Mouse (Mus musculus): ENCODE measurements around the gene Fscn2. TPM values are rescaled to one million over a fixed set of nuclear protein-coding genes. Genes with fewer than 3 reads are reported as not detected.
"Not testable (repeated sequence)": the region's sequence is repeated elsewhere in the genome, so short reads cannot be mapped to it uniquely, and the experiment has no call there.

The Fscn2 gene
- polyA plus RNA-seq, 2 experiments = not detected

DNA sequence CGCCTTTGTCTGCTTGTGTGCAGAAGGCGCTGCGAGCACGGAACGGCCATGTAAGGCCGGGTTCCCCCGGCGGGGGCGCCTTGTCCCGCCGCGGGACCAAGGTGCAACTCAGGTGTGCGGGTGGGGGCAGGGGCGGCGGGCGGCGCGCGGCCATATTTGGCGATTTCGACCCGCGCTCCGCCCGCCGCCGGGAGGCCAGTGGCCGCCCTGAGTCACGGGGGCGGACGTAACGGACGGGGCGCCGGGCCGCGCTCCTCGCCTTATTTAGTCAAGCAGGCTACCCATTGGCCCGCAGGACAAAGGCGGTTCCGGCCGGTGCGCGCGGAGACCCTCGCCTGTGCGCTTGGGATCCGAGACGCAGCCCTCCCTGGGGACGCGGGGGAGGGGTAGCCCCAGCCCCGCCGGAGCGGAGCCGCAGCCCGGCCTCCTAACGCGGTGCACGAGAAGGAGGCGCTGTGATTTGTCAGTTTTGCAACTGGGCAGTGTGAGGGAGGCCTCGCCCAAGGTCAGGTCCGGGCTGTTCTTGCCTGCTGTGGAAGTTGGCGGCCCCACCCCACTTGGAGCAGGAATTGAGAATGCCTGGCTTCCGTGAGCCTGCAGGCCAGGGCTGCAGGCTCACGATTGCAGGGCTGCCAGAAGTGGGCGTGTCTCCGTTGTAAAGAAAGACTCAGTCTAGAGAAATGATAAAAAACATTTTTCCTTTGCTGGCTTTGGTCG is 11.2 kb upstream of the Fscn2 start:
- peaks cover 12% of the 10 kb centered on the region for H3K36me3 ChIP-seq (replicated peaks; ENCODE audit: control insufficient read depth, insufficient read depth, low read depth)
- DNase-seq (ENCODE audit: low read depth in 3 of 3, low spot score in 3 of 3) (peak; percentile 56 to 66 (median 56)), ATAC-seq (ENCODE audit: insufficient read depth) (peak; percentile 4; the same call in 1 of the 2 replicates)
- no peak for TF ChIP-seq EP300 (IDR thresholded peaks at IDR 0.05; ENCODE audit: low read depth)
- under 1% methylated on average over 67 of the region's 68 CpGs for WGBS (ENCODE audit: insufficient replicate concordance)
- no peaks in the 10 kb centered on the region for H3K9me3 ChIP-seq (ENCODE audit: control insufficient read depth, low read length)
- peak overlapping the region; percentile 72 for H3K27ac ChIP-seq
- peaks cover 17% of the 10 kb centered on the region for H3K27me3 ChIP-seq (ENCODE audit: control insufficient read depth, insufficient read depth, low read length)
- peaks cover 32 to 49% of the 10 kb centered on the region in 2 experiments for H3K4me1 ChIP-seq (replicated peaks; ENCODE audit: control insufficient read depth in 2 of 2, insufficient read depth in 2 of 2, low read length in 1 of 2)
- H3K4me2 ChIP-seq (ENCODE audit: low read depth) = peak overlapping the region; percentile 100
- peak overlapping the region; percentile 100 for H3K9ac ChIP-seq (replicated peaks)
- H3K4me3 ChIP-seq (ENCODE audit: insufficient read depth in 1 of 2, low read depth in 2 of 2, low read length in 2 of 2) = peak overlapping the region; percentile 69 to 99

DNA sequence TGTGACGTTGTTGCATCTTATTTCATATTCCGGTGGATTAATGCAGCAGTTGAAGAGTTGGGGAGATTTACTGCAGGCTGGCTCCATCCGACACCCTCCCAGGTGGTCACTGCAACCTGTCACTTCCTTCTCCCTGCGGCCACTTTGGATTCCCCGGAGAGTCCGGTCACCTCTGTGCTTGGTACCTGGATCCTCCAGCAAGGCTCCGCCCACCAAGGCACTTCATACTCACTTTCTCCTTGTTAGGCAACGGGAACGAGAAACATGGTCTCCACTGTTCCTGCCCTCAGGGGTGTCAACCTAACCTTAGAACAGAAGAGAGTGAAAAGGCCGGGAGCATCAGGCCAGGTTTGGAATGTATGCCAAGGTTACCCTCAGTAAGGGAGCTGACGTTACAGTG is 10.6 kb upstream of the Fscn2 start:
- 42% methylated on average over 11 of the region's 11 CpGs for WGBS (ENCODE audit: insufficient replicate concordance)
- TF ChIP-seq EP300 (IDR thresholded peaks at IDR 0.05; ENCODE audit: low read depth) (no peak), CTCF (IDR thresholded peaks at IDR 0.05; ENCODE audit: low read depth) (no peak)
- no peak for ATAC-seq (ENCODE audit: insufficient read depth)

DNA sequence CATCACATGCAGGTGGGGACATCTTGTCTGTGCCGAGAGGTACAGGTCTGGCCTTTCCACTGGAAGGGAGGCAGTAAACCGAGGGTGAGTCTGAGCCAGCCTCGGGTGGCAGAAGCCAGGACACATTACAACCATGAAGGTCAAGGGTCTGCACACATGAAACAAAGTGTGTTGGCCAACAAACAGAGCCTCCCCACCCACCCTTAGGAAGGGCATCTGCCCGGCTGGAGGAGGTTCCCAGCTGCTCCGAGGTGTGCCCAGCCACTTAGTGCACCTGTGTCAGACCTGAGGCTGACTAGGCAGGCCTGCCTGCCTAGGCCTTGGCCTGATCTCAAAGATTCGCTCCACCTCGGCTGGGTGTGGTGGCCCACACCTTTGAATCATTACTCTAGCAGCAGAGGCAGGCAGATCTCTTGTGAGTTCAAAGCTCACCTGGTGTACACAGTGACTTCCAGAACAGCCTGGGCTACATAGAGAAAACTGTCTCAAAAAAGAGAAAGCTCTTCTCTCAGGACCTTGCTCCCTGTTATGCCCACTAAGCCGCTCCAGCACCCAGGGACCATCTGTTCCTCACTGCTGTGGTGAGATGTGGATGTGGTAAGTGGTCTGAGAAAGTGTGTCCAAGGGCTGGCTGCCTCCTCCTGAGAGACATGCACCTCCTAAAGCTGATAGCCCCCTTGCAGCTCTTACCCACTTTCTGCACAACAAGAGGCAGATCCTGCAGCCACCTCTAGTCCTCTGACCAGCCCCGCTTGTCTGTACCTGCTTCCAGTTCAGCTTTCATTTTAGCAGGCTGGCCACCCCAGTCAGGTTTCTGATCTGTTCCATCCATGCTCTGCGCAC is 9.9 kb upstream of the Fscn2 start:
- DNase-seq (ENCODE audit: low read depth in 3 of 3, low spot score in 3 of 3) (no peak), ATAC-seq (ENCODE audit: insufficient read depth) (no peak)
- Histone ChIP-seq H3K4me2 (ENCODE audit: low read depth) (no peak overlapping the region), H3K36me3 (replicated peaks; ENCODE audit: control insufficient read depth, insufficient read depth, low read depth) (peaks cover 6% of the 10 kb centered on the region), H3K27me3 (ENCODE audit: control insufficient read depth, insufficient read depth, low read length) (peaks cover 17% of the 10 kb centered on the region), H3K9ac (replicated peaks) (no peak overlapping the region), H3K9me3 (ENCODE audit: control insufficient read depth, low read length) (no peaks in the 10 kb centered on the region), H3K4me1 (replicated peaks; ENCODE audit: control insufficient read depth in 2 of 2, insufficient read depth in 2 of 2, low read length in 1 of 2) (peaks cover 44 to 58% of the 10 kb centered on the region in 2 experiments), H3K27ac (no peak overlapping the region; the same call in 1 of the 2 replicates), H3K4me3 (ENCODE audit: insufficient read depth in 1 of 2, low read depth in 2 of 2, low read length in 2 of 2) (no peak overlapping the region)
- 76% methylated on average over 10 of the region's 10 CpGs for WGBS (ENCODE audit: insufficient replicate concordance)
- TF ChIP-seq CTCF (IDR thresholded peaks at IDR 0.05; ENCODE audit: low read depth) = no peak
- TF ChIP-seq EP300 (IDR thresholded peaks at IDR 0.05; ENCODE audit: low read depth) = no peak

More for the DNA sequence above, 10.6 kb upstream of the Fscn2 start:
- H3K9ac ChIP-seq (replicated peaks) = no peak overlapping the region
- peaks cover 8% of the 10 kb centered on the region for H3K36me3 ChIP-seq (replicated peaks; ENCODE audit: control insufficient read depth, insufficient read depth, low read depth)
- H3K27me3 ChIP-seq (ENCODE audit: control insufficient read depth, insufficient read depth, low read length) = peaks cover 17% of the 10 kb centered on the region
- 0 out of 2 replicates have a peak overlapping the region, but pooled peaks have one; percentile 8 for H3K27ac ChIP-seq
- DNase-seq (ENCODE audit: low read depth in 3 of 3, low spot score in 3 of 3) = no peak
- H3K4me3 ChIP-seq (ENCODE audit: insufficient read depth in 1 of 2, low read depth in 2 of 2, low read length in 2 of 2) = peak overlapping the region in 1 of 2 experiments; percentile 99; a peak in 2 of 4 replicates
- H3K9me3 ChIP-seq (ENCODE audit: control insufficient read depth, low read length) = no peaks in the 10 kb centered on the region
- peaks cover 36 to 51% of the 10 kb centered on the region in 2 experiments for H3K4me1 ChIP-seq (replicated peaks; ENCODE audit: control insufficient read depth in 2 of 2, insufficient read depth in 2 of 2, low read length in 1 of 2)
- peak overlapping the region; percentile 100 for H3K4me2 ChIP-seq (ENCODE audit: low read depth)

DNA sequence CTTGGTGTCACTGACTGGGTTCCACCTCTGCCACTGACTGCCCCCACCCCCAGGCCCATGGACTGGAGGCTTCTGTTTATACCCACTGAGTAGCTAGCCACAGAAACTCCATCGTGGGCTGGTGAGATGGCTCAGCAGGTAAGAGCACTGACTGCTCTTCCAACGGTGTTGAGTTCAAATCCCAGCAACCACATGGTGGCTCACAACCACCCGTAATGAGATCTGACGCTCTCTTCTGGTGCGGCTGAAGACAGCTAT is 9.3 kb upstream of the Fscn2 start:
- H3K36me3 ChIP-seq (replicated peaks; ENCODE audit: control insufficient read depth, insufficient read depth, low read depth); ATAC-seq (ENCODE audit: insufficient read depth); DNase-seq (ENCODE audit: low read depth in 3 of 3, low spot score in 3 of 3); H3K4me3 ChIP-seq (ENCODE audit: insufficient read depth in 1 of 2, low read depth in 2 of 2, low read length in 2 of 2); H3K9me3 ChIP-seq (ENCODE audit: control insufficient read depth, low read length); H3K27ac ChIP-seq; H3K4me2 ChIP-seq (ENCODE audit: low read depth); H3K9ac ChIP-seq (replicated peaks): not testable (repeated sequence)
- Histone ChIP-seq H3K27me3 (ENCODE audit: control insufficient read depth, insufficient read depth, low read length) (peaks cover 17% of the 10 kb centered on the region), H3K4me1 (replicated peaks; ENCODE audit: control insufficient read depth in 2 of 2, insufficient read depth in 2 of 2, low read length in 1 of 2) (peaks cover 44 to 58% of the 10 kb centered on the region in 2 experiments)
- 86% methylated on average over 5 of the region's 5 CpGs for WGBS (ENCODE audit: insufficient replicate concordance)

DNA sequence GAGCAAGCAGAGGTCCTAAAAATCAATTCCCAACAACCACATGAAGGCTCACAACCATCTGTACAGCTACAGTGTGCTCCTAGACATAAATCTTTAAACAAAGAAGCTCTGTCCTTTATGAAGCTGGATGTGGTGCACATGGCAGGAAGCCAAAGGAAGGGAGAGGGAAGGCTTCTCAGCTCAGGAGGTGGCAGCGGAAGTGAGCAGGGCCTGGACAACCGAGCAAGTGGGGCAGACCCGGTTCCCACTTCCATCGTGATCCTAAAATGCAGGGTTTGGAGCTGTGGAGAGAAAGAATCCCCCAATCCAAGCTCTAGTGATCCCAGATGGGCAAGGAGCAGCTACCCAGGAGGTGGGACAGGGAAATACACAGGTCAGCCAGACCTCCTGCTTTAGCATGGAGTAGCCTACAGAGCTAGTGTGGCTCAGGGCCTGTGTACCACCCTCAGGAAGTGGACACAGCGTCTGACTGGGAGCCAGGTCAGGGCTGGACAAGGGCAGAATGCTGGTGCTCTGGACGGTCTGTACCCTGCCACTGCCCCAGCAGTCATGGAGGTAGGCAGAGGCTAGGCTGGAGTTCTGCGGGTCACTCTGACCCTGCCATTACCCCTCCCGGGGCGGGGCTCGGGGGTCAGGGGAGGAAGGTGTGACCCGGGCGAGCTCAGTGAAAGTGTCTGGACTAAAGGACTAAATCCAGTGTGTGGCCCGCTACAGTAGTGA is 8.6 kb upstream of the Fscn2 start:
- WGBS (ENCODE audit: insufficient replicate concordance) = 64% methylated on average over 13 of the region's 13 CpGs
- peak overlapping the region; percentile 67 for H3K9ac ChIP-seq (replicated peaks)

More for the DNA sequence above, 8.6 kb upstream of the Fscn2 start:
- H3K4me2 ChIP-seq (ENCODE audit: low read depth) = peak overlapping the region; percentile 63
- peaks cover 44 to 62% of the 10 kb centered on the region in 2 experiments for H3K4me1 ChIP-seq (replicated peaks; ENCODE audit: control insufficient read depth in 2 of 2, insufficient read depth in 2 of 2, low read length in 1 of 2)
- H3K9me3 ChIP-seq (ENCODE audit: control insufficient read depth, low read length) = no peaks in the 10 kb centered on the region
- ATAC-seq (ENCODE audit: insufficient read depth) (no peak), DNase-seq (ENCODE audit: low read depth in 3 of 3, low spot score in 3 of 3) (no peak)
- no peak overlapping the region for H3K4me3 ChIP-seq (ENCODE audit: insufficient read depth in 1 of 2, low read depth in 2 of 2, low read length in 2 of 2)
- TF ChIP-seq EP300 (IDR thresholded peaks at IDR 0.05; ENCODE audit: low read depth) = no peak
- TF ChIP-seq CTCF (IDR thresholded peaks at IDR 0.05; ENCODE audit: low read depth) = no peak
- H3K36me3 ChIP-seq (replicated peaks; ENCODE audit: control insufficient read depth, insufficient read depth, low read depth) = no peaks in the 10 kb centered on the region
- H3K27ac ChIP-seq = peak overlapping the region; percentile 96
- peaks cover 17% of the 10 kb centered on the region for H3K27me3 ChIP-seq (ENCODE audit: control insufficient read depth, insufficient read depth, low read length)

All from liver, embryonic 14.5 days (tissue).